Mouse (Mus musculus) thymus, postnatal 4 days (tissue): ENCODE data around the gene Treml1.

ENCODE experiments used
- DNase-seq: peaks from one replicate; pipeline ENCODE4 v3.0.0; 2021

The Treml1 gene

DNA sequence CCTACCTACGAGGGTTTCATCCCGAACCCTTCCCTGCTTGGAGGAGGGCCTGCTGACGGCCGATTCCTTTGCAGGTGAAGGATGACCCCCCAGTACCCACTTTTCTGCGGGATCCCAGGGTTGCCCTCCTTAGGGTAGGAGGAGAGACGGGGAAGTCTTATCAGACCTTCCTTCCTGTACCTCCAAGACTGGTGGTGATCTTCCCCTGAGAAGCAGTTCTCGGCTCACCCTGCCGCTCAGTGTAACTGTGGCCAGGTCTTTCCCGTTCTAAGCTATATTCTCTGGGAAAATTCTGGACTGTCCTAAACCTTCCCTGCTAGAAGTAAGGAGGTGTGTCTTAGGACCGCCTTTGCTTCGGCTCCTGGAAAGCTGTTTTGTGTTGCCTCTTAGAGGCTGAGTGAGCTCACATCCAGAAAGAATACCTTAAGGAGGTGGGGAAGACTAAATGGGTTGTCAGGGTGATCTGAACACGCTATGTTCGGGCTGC is 50.6 kb downstream of the Treml1 start:
- no peak for DNase-seq

DNA sequence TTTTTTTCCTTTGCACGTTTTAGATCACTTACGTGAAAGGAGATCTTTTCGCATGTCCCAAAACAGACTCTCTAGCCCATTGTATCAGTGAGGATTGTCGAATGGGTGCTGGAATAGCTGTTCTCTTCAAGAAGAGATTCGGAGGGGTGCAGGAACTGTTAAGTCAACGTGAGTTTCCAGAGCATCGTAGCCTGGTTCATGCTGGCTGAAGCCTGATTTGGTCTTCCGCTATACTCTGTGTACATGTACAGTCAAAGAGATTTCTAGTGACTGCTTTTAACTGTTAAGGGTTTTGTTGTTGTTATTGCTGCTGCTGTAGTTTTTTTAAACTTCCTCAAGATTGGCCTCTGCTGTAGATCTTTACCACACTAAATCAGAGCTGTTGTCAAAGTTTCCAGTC is 51.5 kb downstream of the Treml1 start:
- no peak for DNase-seq

DNA sequence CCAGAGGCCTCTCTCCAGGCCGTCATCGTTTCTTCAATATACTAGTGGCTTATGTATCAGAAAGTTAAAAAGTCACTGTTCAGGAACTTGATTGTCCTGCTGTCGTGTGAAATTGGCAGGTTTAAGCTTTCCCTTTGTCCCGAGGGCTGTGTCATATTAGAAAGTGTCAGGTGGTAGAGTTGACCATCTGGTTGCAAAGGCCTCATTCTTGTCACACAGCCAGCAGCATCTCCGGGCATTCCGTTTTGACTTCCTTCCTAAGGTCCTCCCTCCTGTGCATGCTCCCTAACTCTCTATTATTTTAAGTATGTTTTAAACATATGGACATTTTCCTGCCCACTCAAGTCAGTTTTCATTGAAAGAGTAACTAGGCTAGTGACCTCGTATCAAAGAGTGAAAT is 56.3 kb downstream of the Treml1 start:
- DNase-seq: no peak
